Mouse (Mus musculus): ENCODE measurements at regions not wholly inside any gene's neighbourhood (a gene's known extent, or its start where the extent isn't known, plus 50 kb on each side); places are given as distances from the start of the nearest gene placed in this dataset.
"Not testable (repeated sequence)": the region's sequence is repeated elsewhere in the genome, so short reads cannot be mapped to it uniquely, and the experiment has no call there.

GRCm38 (mm10) chr6:59102090-59102489, 77.7 kb upstream of the Fam13a start:
- no peak for DNase-seq (ENCODE audit: inconsistent ontology term)

- DNase-seq (ENCODE audit: inconsistent ontology term) = peak; percentile 2
Observed at GRCm38 (mm10) chr6:59103936-59104335, 79.6 kb upstream of the Fam13a start.

- no peak for DNase-seq (ENCODE audit: inconsistent ontology term)
Observed at GRCm38 (mm10) chr6:59104496-59104895, 80.1 kb upstream of the Fam13a start.

GRCm38 (mm10) chr6:59108102-59108501, 83.8 kb upstream of the Fam13a start:
- DNase-seq (ENCODE audit: inconsistent ontology term) = peak; percentile 31

- no peak for DNase-seq (ENCODE audit: inconsistent ontology term)
Observed at GRCm38 (mm10) chr6:59132410-59132809, 76.3 kb upstream of the Tigd2 start.

GRCm38 (mm10) chr6:59133800-59134199, 74.9 kb upstream of the Tigd2 start:
- not testable (repeated sequence) for DNase-seq (ENCODE audit: inconsistent ontology term)

GRCm38 (mm10) chr6:59139702-59140101, 69.0 kb upstream of the Tigd2 start:
- DNase-seq (ENCODE audit: inconsistent ontology term) = no peak

- no peak for DNase-seq (ENCODE audit: inconsistent ontology term)
Observed at GRCm38 (mm10) chr6:59142050-59142449, 66.6 kb upstream of the Tigd2 start.

- DNase-seq (ENCODE audit: inconsistent ontology term) = no peak
Observed at GRCm38 (mm10) chr6:59147421-59147820, 61.2 kb upstream of the Tigd2 start.

- DNase-seq (ENCODE audit: inconsistent ontology term) = no peak
Observed at GRCm38 (mm10) chr6:59155636-59156035, 53.0 kb upstream of the Tigd2 start.

All from Muller cell, postnatal 12 days (primary cell).